Mouse (Mus musculus) spleen, postnatal 14 days (tissue): ENCODE results near the gene Fermt2.

Experiments used
- DNase-seq, 2 experiments: peaks; one replicate each; pipeline ENCODE4 v3.0.0; 2021 to 2022; ENCODE audit warnings: low spot score in 2 of 2

Gene Fermt2

GRCm38 (mm10) chr14:45434220-45434619, 95.7 kb downstream of the Fermt2 start:
- DNase-seq, result no peak

GRCm38 (mm10) chr14:45432003-45432402, 97.9 kb downstream of the Fermt2 start:
- DNase-seq, result no peak

- no peak for DNase-seq
Measured at GRCm38 (mm10) chr14:45430066-45430842, 99.7 kb downstream of the Fermt2 start.

GRCm38 (mm10) chr14:45423220-45423619, 106.7 kb downstream of the Fermt2 start:
- DNase-seq, result no peak

- no peak for DNase-seq
Measured at GRCm38 (mm10) chr14:45422371-45422770, 107.5 kb downstream of the Fermt2 start.

DNA sequence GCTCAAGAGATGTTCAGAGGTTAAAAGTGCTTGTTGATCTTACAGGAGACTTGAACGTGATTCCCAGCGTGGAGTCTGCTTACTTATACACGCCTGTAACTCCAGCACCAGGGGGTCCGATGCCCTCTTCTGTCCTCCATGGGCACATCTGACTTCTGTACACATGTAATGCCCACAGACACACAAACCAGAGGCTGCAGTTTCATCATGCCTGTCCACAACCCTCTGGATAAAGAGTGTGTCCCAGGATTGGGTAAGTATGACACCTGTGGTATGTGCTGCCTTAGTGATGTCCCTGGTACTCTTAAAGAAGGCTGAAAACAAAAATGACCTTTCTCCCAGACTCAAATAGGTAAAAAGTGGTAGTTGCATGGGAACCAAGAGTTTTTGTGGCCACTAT, 110.6 kb downstream of the Fermt2 start:
- DNase-seq, result no peak

DNA sequence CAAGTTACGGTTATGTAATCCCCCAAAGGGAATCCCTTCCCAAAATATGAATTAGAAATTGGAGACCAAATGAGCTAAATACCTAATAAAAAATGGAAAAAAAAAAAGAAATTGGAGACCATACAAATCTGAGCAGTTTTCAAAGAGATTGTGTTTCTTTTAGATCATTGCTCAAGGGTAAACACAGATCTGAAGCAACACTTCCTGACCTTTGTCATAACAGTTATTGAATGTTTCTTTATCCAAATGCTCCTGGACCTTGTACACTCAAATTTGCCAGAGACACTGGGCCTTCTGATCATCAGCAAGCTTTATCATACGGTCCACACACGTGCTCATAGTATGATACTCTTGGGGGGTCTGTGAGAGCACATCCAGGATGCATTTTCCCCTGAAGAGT, 111.4 kb downstream of the Fermt2 start:
- no peak for DNase-seq

- DNase-seq, result no peak
Measured at GRCm38 (mm10) chr14:45416265-45416664, 113.7 kb downstream of the Fermt2 start.
